Mouse (Mus musculus): ENCODE results near the gene Cd151.
"Not testable (repeated sequence)": the region's sequence is repeated elsewhere in the genome, so short reads cannot be mapped to it uniquely, and the experiment has no call there.

Cd151 gene

DNA sequence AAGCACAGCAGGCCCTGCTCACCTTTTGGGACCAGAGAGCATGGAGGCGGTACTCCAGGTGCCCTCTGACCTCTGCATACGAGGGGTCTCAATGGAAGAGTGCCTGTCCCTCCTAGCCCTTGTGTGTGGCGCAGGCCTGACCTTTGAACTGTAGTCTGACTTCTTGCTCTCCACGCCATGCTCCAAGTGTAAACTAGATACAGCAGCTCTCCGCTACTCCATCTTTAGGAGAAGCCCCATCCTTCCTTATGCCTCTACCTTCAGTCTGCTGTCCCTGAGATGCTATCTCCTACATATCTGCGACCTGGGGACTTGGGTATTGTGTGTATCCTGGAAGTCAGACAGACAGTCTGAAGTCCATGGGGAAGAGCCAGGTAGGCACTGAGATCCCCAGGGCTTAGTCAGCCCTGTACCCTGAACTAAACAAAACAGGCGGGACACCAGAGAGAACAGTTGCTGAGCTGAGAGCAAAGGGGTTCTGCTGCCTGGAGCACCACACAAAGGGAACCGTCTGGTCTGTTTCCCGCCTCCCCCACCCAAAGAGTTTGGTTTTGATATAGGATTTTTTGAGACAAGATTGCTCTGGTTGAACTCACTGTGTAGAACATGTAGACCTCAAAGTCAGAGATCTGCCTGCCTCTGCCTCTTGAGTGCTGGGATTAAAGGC is 31.2 kb upstream of the Cd151 start:
- DNase-seq (ENCODE audit: low read depth) = no peak

GRCm38 (mm10) chr7:141436523-141436892 is 30.7 kb upstream of the Cd151 start:
- no peak for DNase-seq (ENCODE audit: low read depth)

- peak; percentile 77 for DNase-seq (ENCODE audit: low read depth)
Measured at GRCm38 (mm10) chr7:141437178-141438120, 29.7 kb upstream of the Cd151 start, which contains the start of gene Slc25a22. Gene Slc25a22 (minus strand): TSS chr7:141437892.

DNA sequence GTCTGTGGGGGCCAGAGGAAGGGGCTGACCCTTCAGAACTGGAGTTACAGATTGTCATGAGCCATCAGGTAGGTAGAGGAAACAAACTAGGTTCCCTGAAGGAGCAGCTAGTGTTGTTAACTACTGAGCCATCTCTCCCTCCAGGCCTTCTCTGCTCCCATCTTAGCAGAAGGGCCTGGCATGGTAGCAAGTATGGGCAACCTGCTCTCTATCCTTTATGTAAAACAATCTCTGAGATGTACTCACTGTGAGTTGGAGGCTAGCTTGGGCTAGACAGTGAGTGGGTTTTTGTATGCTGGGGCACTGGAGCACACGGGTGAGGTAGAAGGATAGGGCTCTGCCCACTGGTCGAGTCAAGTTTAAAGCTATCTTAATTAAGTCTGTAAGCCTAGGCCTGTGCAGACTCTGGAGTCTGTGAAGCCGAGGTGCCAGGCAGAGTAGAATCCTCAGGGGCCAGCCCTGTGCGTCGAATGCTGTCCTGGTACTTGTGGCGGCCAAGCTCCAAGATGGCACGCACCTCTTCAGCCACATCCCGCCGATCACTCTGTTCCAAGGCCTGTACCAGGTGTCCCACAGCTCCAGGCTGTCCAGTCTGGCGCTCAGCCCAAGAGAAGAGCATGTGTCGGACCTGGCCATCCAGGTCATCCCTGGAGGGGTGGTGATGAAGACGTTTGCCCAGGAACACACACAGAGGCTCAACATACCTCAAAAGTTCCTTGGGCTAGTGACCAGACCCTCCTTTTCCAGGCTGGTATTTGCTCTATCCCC is 28.8 kb upstream of the Cd151 start:
- no peak for DNase-seq (ENCODE audit: low read depth)

DNA sequence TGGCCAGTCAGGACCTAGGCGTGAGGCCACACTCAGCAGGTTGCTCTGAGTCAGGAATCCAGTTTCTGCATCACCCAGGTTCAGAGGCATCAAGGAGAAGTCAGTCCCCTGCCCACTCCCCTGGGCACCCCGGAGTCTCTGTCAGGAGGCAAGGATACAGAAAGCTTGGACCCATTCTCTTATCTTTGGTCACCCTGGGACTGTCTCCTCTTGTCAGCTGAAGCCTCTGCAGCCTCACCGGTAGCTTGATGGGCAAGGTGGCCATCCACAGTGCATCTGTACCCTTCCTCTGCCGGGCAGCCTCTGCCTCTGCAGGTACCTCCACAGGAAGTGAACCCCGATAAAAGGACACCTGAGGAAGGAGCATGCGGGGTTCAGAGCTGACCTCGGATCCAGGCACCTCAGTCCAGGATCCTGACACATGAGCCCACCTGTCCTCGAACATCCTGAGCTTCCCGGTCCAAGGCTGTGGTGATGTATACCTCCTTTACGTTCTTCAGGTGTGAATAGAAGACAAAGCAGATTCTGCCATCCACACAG is 28.0 kb upstream of the Cd151 start:
- no peak for DNase-seq (ENCODE audit: low read depth)

- DNase-seq (ENCODE audit: low read depth) = no peak
Measured at GRCm38 (mm10) chr7:141439811-141440210, 27.4 kb upstream of the Cd151 start.

DNA sequence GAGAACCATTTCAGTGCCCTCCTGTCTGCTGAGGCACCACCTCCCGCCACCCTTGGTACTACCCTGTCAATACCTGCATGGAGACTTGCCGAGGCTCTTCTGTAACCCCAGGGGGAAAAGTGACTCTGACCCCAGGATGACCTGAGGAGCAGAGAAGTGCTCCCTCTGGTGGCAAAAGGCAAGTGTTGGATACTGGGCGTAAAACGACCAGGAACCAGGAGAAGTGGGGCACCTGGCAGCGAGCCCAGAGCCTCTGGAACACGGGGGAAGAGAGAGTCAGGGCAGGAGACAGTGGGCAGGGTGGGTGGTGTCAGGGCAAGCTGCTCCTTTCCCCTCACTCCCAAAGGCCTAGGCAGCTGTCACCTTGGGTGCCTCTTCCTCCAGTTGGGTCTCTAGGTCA is 26.6 kb upstream of the Cd151 start:
- peak; percentile 74 for DNase-seq (ENCODE audit: low read depth)

GRCm38 (mm10) chr7:141441460-141441859 is 25.7 kb upstream of the Cd151 start:
- DNase-seq (ENCODE audit: low read depth) = no peak

GRCm38 (mm10) chr7:141442199-141442598 is 25.0 kb upstream of the Cd151 start:
- DNase-seq (ENCODE audit: low read depth) = no peak

GRCm38 (mm10) chr7:141443081-141443821 is 23.9 kb upstream of the Cd151 start:
- peak; percentile 86 for DNase-seq (ENCODE audit: low read depth)

GRCm38 (mm10) chr7:141443828-141444237 is 23.4 kb upstream of the Cd151 start, which contains the start of gene Pidd1:
Gene Pidd1 (minus strand): TSS chr7:141444025.
- peak; percentile 83 for DNase-seq (ENCODE audit: low read depth)

DNA sequence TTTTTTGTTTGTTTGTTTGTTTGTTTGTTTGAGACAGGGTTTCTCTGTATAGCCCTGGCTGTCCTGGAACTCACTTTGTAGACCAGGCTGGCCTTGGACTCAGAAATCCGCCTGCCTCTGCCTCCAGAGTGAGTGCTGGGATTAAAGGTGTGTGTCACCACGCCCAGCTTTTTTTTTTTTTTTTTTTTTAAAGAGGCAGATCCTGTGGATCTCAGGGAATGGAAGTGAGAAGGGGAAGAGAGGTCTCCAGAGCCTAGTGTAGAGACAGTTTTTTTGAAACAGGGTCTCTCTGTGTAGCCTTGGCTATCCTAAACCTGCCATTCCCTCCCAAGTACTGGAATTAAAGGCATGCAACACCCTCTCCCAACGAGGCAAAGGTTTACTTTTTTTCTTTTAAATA is 20.8 kb upstream of the Cd151 start:
- DNase-seq (ENCODE audit: low read depth) = not testable (repeated sequence)

- peak; percentile 99 for DNase-seq (ENCODE audit: low read depth)
Measured at GRCm38 (mm10) chr7:141447110-141447991, 19.8 kb upstream of the Cd151 start, which contains the start of gene Rplp2. Gene Rplp2 (plus strand): TSS chr7:141447370.

DNA sequence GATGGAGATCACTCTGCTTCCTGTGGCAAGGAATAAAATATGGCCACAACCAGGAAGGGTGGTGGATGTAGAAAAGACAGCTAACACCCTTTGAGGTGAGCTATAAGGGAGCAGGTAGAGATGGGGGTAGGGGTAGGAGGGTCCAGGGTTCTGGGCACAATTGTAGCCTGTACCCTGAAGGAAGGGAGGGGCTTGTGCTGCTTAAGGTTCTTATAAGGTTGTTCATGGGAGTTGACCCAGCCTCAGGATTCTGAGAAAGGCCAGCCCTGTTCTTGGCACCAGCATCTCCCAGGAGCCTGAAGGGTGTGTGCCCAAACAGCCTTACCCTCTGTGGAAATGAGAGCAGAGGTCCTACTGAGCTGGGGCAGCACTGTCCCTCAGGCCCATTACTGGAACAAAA is 15.3 kb upstream of the Cd151 start:
- DNase-seq (ENCODE audit: low read depth) = no peak

DNA sequence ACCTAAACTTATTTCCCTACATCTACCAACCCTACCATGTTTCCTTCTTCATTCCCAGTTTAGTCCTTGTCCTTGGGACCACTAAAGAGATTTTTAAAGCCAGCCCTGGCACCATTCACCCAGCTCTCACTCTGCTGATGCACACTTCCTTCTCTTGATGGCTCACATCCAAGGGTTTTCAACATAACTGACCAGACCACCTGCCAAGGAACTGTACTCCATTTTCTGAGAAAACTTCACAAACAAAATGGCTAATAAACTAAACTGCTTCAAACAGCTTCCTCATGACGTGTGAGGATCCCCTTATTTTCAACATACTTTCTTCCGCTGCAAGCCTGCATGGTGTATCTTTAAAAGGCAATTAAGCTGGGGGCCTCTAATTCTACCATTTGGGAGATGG is 13.6 kb upstream of the Cd151 start:
- peak; percentile 54 for DNase-seq (ENCODE audit: low read depth)

GRCm38 (mm10) chr7:141454967-141455551 is 12.1 kb upstream of the Cd151 start, which contains the start of gene Pnpla2:
Gene Pnpla2 (plus strand): TSS chr7:141455198.
- DNase-seq (ENCODE audit: low read depth) = peak; percentile 93

DNA sequence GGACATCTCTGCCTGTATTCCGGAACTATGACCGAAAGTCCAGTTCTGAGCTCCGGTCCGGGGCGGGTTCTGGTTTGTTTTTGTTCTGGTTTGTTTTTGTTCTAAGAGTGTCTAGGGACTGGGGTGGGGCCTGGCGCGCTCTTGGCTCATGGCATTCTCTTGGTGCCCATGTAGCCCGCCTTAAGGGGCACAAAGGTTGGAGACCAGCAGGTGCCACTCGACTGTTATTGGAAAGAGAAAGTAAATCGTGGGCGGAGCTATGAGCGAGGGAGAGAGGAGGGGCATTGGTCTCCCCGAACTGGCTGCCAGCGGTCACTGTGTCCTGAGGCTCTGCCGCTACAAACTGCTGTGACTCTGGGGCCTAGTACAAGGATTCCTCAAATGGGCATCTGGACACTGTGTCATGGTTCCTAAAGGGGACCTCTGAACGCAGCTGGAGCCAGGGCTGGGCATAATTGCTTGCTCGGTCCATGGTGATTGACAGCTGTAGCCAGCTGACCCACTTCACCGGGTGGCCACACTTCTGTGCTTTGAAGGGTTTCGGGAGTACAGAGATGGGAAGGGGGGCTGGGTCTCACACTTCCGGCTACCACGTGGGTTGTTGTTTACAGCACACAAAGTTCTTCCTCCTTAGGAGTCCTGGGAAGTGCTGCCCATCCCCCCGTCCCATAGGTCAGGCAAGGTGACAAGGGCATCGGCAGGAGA is 11.4 kb upstream of the Cd151 start:
- peak; percentile 83 for DNase-seq (ENCODE audit: low read depth)

- DNase-seq (ENCODE audit: low read depth) = peak; percentile 64
Measured at GRCm38 (mm10) chr7:141456739-141457138, 10.5 kb upstream of the Cd151 start.

DNA sequence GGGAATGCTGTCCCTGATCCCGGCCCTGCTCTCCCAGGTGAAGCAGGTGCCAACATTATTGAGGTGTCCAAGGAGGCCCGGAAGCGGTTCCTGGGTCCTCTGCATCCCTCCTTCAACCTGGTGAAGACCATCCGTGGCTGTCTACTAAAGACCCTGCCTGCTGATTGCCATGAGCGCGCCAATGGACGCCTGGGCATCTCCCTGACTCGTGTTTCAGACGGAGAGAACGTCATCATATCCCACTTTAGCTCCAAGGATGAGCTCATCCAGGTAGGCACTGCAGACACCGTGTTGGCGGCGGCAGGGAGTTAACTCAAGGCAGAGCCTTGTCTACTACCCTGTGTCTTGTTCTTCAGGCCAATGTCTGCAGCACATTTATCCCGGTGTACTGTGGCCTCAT is 10.0 kb upstream of the Cd151 start:
- DNase-seq (ENCODE audit: low read depth) = no peak
